Mouse (Mus musculus) cerebellum, adult 2 months (tissue): ENCODE measurements around the gene Nrcam. TPM values are rescaled to one million over a fixed set of nuclear protein-coding genes. Genes with fewer than 3 reads are reported as not detected.

Experiments
- DNase-seq, 2 experiments: peaks; one replicate each; pipeline ENCODE4 v3.0.0; 2021
- H3K27ac ChIP-seq: fragments of 200-500 bp; 2 replicates; pipeline ENCODE4 v1.5.1; 2012; ENCODE audit warnings: low read length, control low read depth, inconsistent platforms; ENCODE audit not compliant: insufficient read depth
- H3K27me3 ChIP-seq: fragments of 200-500 bp; 2 replicates; pipeline ENCODE4 v1.6.1; 2012; ENCODE audit warnings: inconsistent platforms, mild to moderate bottlenecking, low read length, moderate library complexity; ENCODE audit not compliant: control insufficient read depth, insufficient read depth
- H3K4me1 ChIP-seq: fragments of 200-500 bp; 2 replicates; pipeline ENCODE4 v1.6.1; 2011; ENCODE audit warnings: low read length; ENCODE audit not compliant: control insufficient read depth, insufficient read depth
- H3K4me3 ChIP-seq: fragments of 200-500 bp; replicated peaks from 2 replicates; pipeline ENCODE3; 2011; ENCODE audit warnings: mild to moderate bottlenecking, low read depth, low read length, control low read depth; ENCODE audit not compliant: insufficient read depth
- CTCF ChIP-seq: fragments of 200-500 bp; IDR thresholded peaks from 2 replicates; pipeline ENCODE4 v1.5.1; 2011; ENCODE audit warnings: low read depth, mild to moderate bottlenecking, control low read depth, low read length, moderate library complexity, borderline replicate concordance; ENCODE audit not compliant: insufficient read depth
- POLR2A ChIP-seq: fragments of 200-500 bp; IDR thresholded peaks from 2 replicates; pipeline ENCODE4 v1.6.1; 2011; ENCODE audit warnings: low read length, control low read depth, borderline replicate concordance; ENCODE audit not compliant: insufficient read depth
- WGBS: fragments of 180-500 bp; shearing (Covaris S2); methylation state at CpG from one replicate; pipeline ENCODE4 v1.1.7; 2018; 5-methylcytosine and 5-hydroxymethylcytosine counted together
- polyA plus RNA-seq: library from polyadenylated mRNA; depleted of rRNA; stranded (reverse); fragments of >200 nt; gene quantifications from 2 replicates; pipeline ENCODE4 v1.2.3, GENCODE M21; 2012

The Nrcam gene
- polyA plus RNA-seq, 1 experiment, result 88.0 TPM

- H3K27me3 ChIP-seq, result no peaks in the 10 kb centered on the region
- H3K4me1 ChIP-seq, result peaks cover 9% of the 10 kb centered on the region; the same call in 1 of the 2 replicates
- TF ChIP-seq CTCF, result no peak
- no peak for TF ChIP-seq POLR2A
- H3K4me3 ChIP-seq, result no peak overlapping the region
- WGBS, result 70% methylated on average over 4 of the region's 4 CpGs
- no peak for DNase-seq
- no peak overlapping the region for H3K27ac ChIP-seq
Observed at GRCm38 (mm10) chr12:44440230-44440629, 111.5 kb downstream of the Nrcam start.

GRCm38 (mm10) chr12:44450930-44451329, 122.2 kb downstream of the Nrcam start:
- Histone ChIP-seq H3K27me3 (no peaks in the 10 kb centered on the region), H3K27ac (no peak overlapping the region), H3K4me1 (no peaks in the 10 kb centered on the region), H3K4me3 (no peak overlapping the region)
- no peak for DNase-seq
- 80% methylated on average over 6 of the region's 6 CpGs for WGBS
- TF ChIP-seq POLR2A (no peak), CTCF (no peak)

- no peak overlapping the region for H3K27ac ChIP-seq
- WGBS, result 84% methylated on average over 1 of the region's 1 CpGs
- no peaks in the 10 kb centered on the region for H3K27me3 ChIP-seq
- TF ChIP-seq POLR2A (no peak), CTCF (no peak)
- no peak for DNase-seq
- H3K4me3 ChIP-seq, result no peak overlapping the region
- H3K4me1 ChIP-seq, result no peaks in the 10 kb centered on the region
Observed at GRCm38 (mm10) chr12:44451742-44452141, 123.1 kb downstream of the Nrcam start.

- Histone ChIP-seq H3K27me3 (no peaks in the 10 kb centered on the region), H3K4me3 (no peak overlapping the region), H3K4me1 (no peaks in the 10 kb centered on the region), H3K27ac (no peak overlapping the region)
- WGBS, result 94% methylated on average over 4 of the region's 4 CpGs
- DNase-seq, result no peak
- TF ChIP-seq POLR2A, result no peak
- no peak for TF ChIP-seq CTCF
Observed at GRCm38 (mm10) chr12:44453791-44454190, 125.1 kb downstream of the Nrcam start.

GRCm38 (mm10) chr12:44457961-44458360, 129.3 kb downstream of the Nrcam start:
- DNase-seq, result no peak
- Histone ChIP-seq H3K27me3 (no peaks in the 10 kb centered on the region), H3K4me1 (peaks cover 5% of the 10 kb centered on the region), H3K27ac (no peak overlapping the region), H3K4me3 (no peak overlapping the region)
- no peak for TF ChIP-seq POLR2A
- TF ChIP-seq CTCF, result no peak
- WGBS, result 59% methylated on average over 4 of the region's 4 CpGs

GRCm38 (mm10) chr12:44462436-44462835, 133.8 kb downstream of the Nrcam start:
- Histone ChIP-seq H3K4me1 (peaks cover 7% of the 10 kb centered on the region), H3K27ac (0 out of 2 replicates have a peak overlapping the region, but pooled peaks have one; percentile 20)
- WGBS, result 6% methylated on average over 4 of the region's 4 CpGs

GRCm38 (mm10) chr12:44462976-44463375, 134.3 kb downstream of the Nrcam start:
- Histone ChIP-seq H3K4me1 (peaks cover 7% of the 10 kb centered on the region), H3K4me3 (no peak overlapping the region), H3K27me3 (no peaks in the 10 kb centered on the region), H3K27ac (no peak overlapping the region)
- DNase-seq, result no peak
- 56% methylated on average over 6 of the region's 6 CpGs for WGBS
- TF ChIP-seq CTCF, result no peak
- no peak for TF ChIP-seq POLR2A

More at GRCm38 (mm10) chr12:44462436-44462835, 133.8 kb downstream of the Nrcam start:
- TF ChIP-seq CTCF, result no peak
- DNase-seq, result peak in 1 of 2 experiments; percentile 43
- Histone ChIP-seq H3K27me3 (no peaks in the 10 kb centered on the region), H3K4me3 (no peak overlapping the region)

GRCm38 (mm10) chr12:44471073-44471472, 142.4 kb downstream of the Nrcam start:
- no peaks in the 10 kb centered on the region for H3K27me3 ChIP-seq
- no peak overlapping the region for H3K27ac ChIP-seq
- no peaks in the 10 kb centered on the region for H3K4me1 ChIP-seq
- TF ChIP-seq POLR2A (no peak), CTCF (no peak)
- no peak for DNase-seq
- 85% methylated on average over 5 of the region's 5 CpGs for WGBS
- no peak overlapping the region for H3K4me3 ChIP-seq
